Mouse (Mus musculus) MEL (cell line): ENCODE results near the gene Nod1.

ENCODE experiments used
- EP300 ChIP-seq, 2 experiments: IDR thresholded peaks; 2 replicates each; pipeline ENCODE4 v1.6.1; 2011; ENCODE audit warnings: improper control_type of control experiment in 2 of 2, low read length in 2 of 2, low read depth in 1 of 2, mild to moderate bottlenecking in 1 of 2
- GABPA ChIP-seq: IDR thresholded peaks from 2 replicates; pipeline ENCODE4 v1.6.1; 2012; ENCODE audit warnings: low read depth, mild to moderate bottlenecking, inconsistent platforms, low read length, improper control_type of control experiment, moderate library complexity
- GATA1 ChIP-seq: IDR thresholded peaks from 2 replicates; pipeline ENCODE4 v1.6.1; 2011; ENCODE audit warnings: low read depth, low read length, improper control_type of control experiment
- MAFK ChIP-seq: IDR thresholded peaks from 2 replicates; pipeline ENCODE4 v1.6.1; 2011; ENCODE audit warnings: low read depth, mild to moderate bottlenecking, low read length, improper control_type of control experiment, borderline replicate concordance
- POLR2A ChIP-seq, 2 experiments: IDR thresholded peaks; 2 replicates each; pipeline ENCODE4 v1.6.1; 2011 to 2012; ENCODE audit warnings: low read length in 2 of 2, mild to moderate bottlenecking in 2 of 2, control low read depth in 1 of 2, improper control_type of control experiment in 1 of 2, low read depth in 1 of 2, moderate library complexity in 1 of 2; ENCODE audit not compliant: control insufficient read depth in 1 of 2, insufficient read depth in 1 of 2, poor library complexity in 1 of 2

DNA sequence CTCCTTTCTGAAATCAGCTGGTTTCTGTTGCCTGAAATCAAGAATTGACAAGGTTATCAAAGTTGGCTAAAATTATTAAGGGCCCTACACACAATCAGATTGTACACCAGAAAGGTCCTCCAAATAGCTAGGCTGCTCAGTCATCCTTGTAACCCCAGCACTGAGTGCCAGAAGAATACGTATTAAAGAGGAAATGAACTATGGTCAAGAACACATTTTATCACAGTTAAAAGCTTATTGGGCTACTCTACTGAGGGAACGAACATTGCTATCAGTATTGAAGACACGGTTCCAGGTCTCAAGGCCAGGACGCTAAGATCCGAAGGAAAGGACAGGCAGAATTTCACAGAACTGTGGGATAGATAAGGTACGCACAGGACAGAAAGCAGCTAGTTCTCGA lies 19.7 kb upstream of the Nod1 start:
- peak; percentile 37; the same call in 1 of the 2 replicates for TF ChIP-seq GATA1
- TF ChIP-seq GABPA: no peak
- no peak for TF ChIP-seq POLR2A (IDR thresholded peaks at IDR 0.05; ENCODE audit: control insufficient read depth in 1 of 2, insufficient read depth in 1 of 2, low read depth in 1 of 2, low read length in 2 of 2, poor library complexity in 1 of 2)
- no peak for TF ChIP-seq MAFK
- no peak for TF ChIP-seq EP300 (IDR thresholded peaks at IDR 0.05; ENCODE audit: low read depth in 1 of 2, low read length in 2 of 2)
